Mouse (Mus musculus): ENCODE results near the gene Ssu72. TPM values are rescaled to one million over a fixed set of nuclear protein-coding genes. Genes with fewer than 3 reads are reported as not detected.
"Not testable (repeated sequence)": the region's sequence is repeated elsewhere in the genome, so short reads cannot be mapped to it uniquely, and the experiment has no call there.

Gene Ssu72
- total RNA-seq (2017), result 131 to 171 TPM (median 143 TPM) in 3 replicates

- ATAC-seq (replicated peaks; ENCODE audit: insufficient number of reproducible peaks, low FRiP score, low TSS enrichment, poor library complexity, severe bottlenecking), result peak; percentile 77
These were observed at the start of gene Ssu72 for GRCm38 (mm10) chr4:155704721-155705591. Ssu72 (plus strand) TSS chr4:155704800.

DNA sequence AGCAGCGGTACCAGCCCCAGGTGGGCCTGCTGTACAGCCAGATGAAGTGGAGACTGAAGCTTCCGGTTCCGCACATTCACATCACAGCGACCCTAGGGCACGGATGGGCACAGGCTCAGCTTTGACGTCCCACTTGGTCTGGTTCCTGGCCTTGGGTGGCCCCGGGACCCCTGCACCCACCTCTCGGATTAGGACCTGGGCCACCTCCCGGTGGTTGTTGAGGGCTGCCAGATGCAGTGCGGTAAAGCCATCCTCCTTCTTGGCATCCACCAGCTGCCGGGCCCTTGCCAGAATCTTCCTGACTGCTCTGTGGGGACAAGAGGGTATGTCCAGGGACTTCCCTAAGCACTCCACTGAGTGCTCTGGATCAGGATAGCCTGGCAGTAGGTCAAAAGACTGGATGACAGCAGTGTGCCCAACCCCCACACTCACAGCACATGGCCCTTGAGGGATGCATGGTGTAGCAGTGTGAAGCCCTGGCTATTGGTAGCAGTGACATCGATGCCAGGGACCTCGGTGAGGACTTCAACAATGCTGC lies 48.3 kb upstream of the Ssu72 start:
- no peak for ATAC-seq (replicated peaks; ENCODE audit: insufficient number of reproducible peaks, low FRiP score, low TSS enrichment, poor library complexity, severe bottlenecking)

GRCm38 (mm10) chr4:155658961-155659360 lies 45.6 kb upstream of the Ssu72 start:
- ATAC-seq (replicated peaks; ENCODE audit: insufficient number of reproducible peaks, low FRiP score, low TSS enrichment, poor library complexity, severe bottlenecking), result no peak

GRCm38 (mm10) chr4:155660641-155661040 lies 44.0 kb upstream of the Ssu72 start:
- ATAC-seq (replicated peaks; ENCODE audit: insufficient number of reproducible peaks, low FRiP score, low TSS enrichment, poor library complexity, severe bottlenecking), result no peak

- ATAC-seq (replicated peaks; ENCODE audit: insufficient number of reproducible peaks, low FRiP score, low TSS enrichment, poor library complexity, severe bottlenecking), result no peak
These were observed 37.7 kb upstream of the Ssu72 start for GRCm38 (mm10) chr4:155666903-155667302.

- peak; percentile 97 for ATAC-seq (replicated peaks; ENCODE audit: insufficient number of reproducible peaks, low FRiP score, low TSS enrichment, poor library complexity, severe bottlenecking)
These were observed 35.7 kb upstream of the Ssu72 start, which contains the start of gene Mib2 for GRCm38 (mm10) chr4:155668689-155669597. Mib2 (minus strand) TSS chr4:155669198.

DNA sequence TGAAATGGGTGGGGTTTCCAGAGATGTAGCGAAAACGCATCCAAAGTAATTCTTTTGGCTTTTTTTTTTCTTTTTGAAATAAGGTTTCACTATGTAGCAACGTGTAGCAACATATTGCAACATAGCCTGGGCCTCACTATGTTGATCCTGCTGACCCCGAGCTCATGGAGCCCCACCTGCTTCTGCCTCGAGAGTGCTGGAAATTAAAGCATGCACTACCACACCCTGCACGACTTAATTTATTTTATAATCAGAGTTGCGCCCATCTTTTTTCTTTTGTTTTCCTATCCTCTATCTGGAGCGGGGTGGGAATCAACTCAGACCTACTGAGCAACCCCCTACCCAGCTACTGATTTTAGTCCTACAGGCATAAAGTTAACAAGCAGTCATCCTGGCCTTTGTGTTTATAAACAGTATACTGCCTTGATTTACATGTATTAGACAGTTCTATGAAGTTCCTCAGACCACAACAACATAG lies 35.0 kb upstream of the Ssu72 start:
- no peak; the same call in 1 of the 2 replicates for ATAC-seq (replicated peaks; ENCODE audit: insufficient number of reproducible peaks, low FRiP score, low TSS enrichment, poor library complexity, severe bottlenecking)

GRCm38 (mm10) chr4:155670236-155670635 lies 34.4 kb upstream of the Ssu72 start:
- not testable (repeated sequence) for ATAC-seq (replicated peaks; ENCODE audit: insufficient number of reproducible peaks, low FRiP score, low TSS enrichment, poor library complexity, severe bottlenecking)

GRCm38 (mm10) chr4:155672082-155672481 lies 32.5 kb upstream of the Ssu72 start:
- no peak for ATAC-seq (replicated peaks; ENCODE audit: insufficient number of reproducible peaks, low FRiP score, low TSS enrichment, poor library complexity, severe bottlenecking)

DNA sequence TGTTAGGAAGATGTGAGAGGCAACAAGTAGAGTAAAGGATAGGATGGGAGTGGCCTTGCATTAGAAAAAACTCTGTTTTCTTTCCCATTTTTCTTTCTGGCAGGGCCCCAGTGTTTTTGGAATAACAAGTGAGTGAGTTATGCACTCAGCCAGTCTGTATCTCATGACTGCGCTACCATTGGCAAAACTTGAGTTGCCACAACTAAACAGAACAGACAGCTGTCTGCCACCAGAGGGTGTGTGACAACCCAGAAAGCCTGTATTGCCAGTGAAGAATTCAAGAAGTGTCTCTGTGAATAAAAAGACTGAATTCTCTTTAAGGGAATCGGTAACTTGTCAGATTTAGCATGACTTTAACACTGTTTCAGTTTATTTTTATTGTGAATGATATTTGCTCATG lies 28.6 kb upstream of the Ssu72 start:
- no peak for ATAC-seq (replicated peaks; ENCODE audit: insufficient number of reproducible peaks, low FRiP score, low TSS enrichment, poor library complexity, severe bottlenecking)

DNA sequence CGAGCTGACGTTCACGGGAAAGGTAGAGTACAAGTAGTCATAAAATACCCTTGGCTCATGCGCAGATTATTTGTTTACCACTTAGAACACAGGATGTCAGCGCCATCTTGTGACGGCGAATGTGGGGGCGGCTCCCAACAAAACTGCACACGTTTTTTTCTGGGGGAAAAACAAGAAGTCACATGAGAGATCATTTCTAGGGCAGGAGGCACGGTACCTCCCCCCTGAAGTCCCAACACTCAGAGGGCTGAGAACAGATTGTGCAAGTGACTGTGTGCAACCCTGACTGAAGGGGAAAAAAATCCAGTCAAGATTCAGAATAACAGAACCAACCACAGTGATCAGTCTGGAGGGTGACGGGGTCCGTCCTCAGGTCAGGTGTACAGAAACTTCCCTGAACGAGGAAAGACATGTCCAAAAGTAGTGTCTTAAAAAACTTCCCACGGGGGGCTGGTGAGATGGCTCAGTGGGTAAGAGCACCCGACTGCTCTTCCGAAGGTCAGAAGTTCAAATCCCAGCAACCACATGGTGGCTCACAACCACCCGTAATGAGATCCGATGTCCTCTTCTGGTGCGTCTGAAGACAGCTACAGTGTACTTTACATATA lies 20.8 kb upstream of the Ssu72 start:
- not testable (repeated sequence) for ATAC-seq (replicated peaks; ENCODE audit: insufficient number of reproducible peaks, low FRiP score, low TSS enrichment, poor library complexity, severe bottlenecking)

DNA sequence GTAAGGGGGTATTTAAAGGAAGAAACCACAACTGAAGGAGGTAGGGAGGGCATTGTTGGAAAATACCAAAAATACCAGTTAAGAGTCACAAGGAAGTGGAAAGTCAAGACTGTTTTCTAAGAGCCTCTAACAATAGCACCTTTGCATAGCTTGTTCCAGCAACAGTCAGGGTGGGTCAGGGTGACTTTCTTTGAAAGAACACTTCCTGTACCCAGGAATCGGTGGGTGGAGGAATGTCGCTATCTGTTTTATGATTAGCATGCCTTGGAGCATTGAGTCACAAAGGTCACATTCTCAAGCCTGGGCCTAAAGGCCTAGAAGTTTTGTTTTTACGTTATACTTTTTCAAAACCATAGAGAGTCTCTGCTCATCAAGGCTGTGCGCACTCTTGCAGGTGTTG lies 16.8 kb upstream of the Ssu72 start:
- ATAC-seq (replicated peaks; ENCODE audit: insufficient number of reproducible peaks, low FRiP score, low TSS enrichment, poor library complexity, severe bottlenecking), result not testable (repeated sequence)

GRCm38 (mm10) chr4:155690571-155691375 lies 13.8 kb upstream of the Ssu72 start:
- ATAC-seq (replicated peaks; ENCODE audit: insufficient number of reproducible peaks, low FRiP score, low TSS enrichment, poor library complexity, severe bottlenecking), result no peak

- no peak for ATAC-seq (replicated peaks; ENCODE audit: insufficient number of reproducible peaks, low FRiP score, low TSS enrichment, poor library complexity, severe bottlenecking)
These were observed 12.2 kb upstream of the Ssu72 start for GRCm38 (mm10) chr4:155692421-155692820.

GRCm38 (mm10) chr4:155694111-155694481 lies 10.5 kb upstream of the Ssu72 start, which contains the start of gene Fndc10:
Fndc10 (plus strand) TSS chr4:155694342.
- no peak for ATAC-seq (replicated peaks; ENCODE audit: insufficient number of reproducible peaks, low FRiP score, low TSS enrichment, poor library complexity, severe bottlenecking)

GRCm38 (mm10) chr4:155694482-155695401 lies 9.9 kb upstream of the Ssu72 start:
- ATAC-seq (replicated peaks; ENCODE audit: insufficient number of reproducible peaks, low FRiP score, low TSS enrichment, poor library complexity, severe bottlenecking), result 0 out of 2 replicates have a peak, but pooled peaks have one; percentile 25

Measured in monocyte, adult 5-6 weeks (primary cell).